Mouse (Mus musculus): Measurements from ENCODE around the gene Ppp1r13b.

Gene Ppp1r13b

GRCm38 (mm10) chr12:111916514-111917217 is 8.8 kb upstream of the Ppp1r13b start:
- DNase-seq (ENCODE audit: low read depth, low spot score), result no peak

DNA sequence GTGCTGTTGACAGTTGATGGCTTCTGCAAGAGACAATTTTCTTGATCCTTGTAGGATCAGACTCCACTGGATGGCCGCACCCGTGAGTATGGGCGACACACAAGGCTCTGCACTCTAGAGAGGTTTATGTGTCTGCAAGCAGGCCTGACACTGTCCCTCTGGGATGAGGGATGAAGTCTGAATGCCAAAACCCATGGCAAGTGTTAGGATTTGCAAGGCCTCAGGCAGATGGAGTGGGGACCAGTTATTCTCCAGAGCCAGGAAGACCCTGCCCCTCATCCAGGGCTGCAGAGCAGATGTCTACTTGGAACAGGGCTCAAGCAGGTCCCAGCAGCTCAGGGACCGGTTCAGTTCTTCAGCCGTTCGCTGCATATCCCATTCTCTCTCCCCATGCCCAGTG is 7.9 kb upstream of the Ppp1r13b start:
- DNase-seq (ENCODE audit: low read depth, low spot score), result no peak

GRCm38 (mm10) chr12:111914031-111914430 is 6.1 kb upstream of the Ppp1r13b start:
- no peak for DNase-seq (ENCODE audit: low read depth, low spot score)

DNA sequence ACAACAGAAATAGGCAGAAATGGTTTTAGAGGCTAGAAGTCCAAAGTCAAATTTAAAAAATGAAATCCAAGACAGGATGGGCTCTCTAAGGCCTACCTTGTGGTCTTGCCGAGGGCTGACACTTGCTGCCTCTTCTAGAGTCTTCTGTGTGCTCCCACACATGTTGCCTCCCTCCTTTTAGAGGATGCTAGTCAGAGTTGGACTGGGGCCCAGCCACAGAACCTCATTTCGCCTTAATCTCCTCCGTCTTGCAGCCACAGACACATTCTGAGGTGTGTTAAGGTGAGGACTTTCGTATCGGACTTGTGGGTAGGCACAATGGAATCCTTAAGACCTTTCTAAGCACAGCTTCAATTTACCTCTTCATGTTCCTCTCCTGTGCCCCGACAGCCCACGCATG is 4.9 kb upstream of the Ppp1r13b start:
- DNase-seq (ENCODE audit: low read depth, low spot score), result no peak

GRCm38 (mm10) chr12:111911796-111912195 is 3.9 kb upstream of the Ppp1r13b start:
- no peak for DNase-seq (ENCODE audit: low read depth, low spot score)

DNA sequence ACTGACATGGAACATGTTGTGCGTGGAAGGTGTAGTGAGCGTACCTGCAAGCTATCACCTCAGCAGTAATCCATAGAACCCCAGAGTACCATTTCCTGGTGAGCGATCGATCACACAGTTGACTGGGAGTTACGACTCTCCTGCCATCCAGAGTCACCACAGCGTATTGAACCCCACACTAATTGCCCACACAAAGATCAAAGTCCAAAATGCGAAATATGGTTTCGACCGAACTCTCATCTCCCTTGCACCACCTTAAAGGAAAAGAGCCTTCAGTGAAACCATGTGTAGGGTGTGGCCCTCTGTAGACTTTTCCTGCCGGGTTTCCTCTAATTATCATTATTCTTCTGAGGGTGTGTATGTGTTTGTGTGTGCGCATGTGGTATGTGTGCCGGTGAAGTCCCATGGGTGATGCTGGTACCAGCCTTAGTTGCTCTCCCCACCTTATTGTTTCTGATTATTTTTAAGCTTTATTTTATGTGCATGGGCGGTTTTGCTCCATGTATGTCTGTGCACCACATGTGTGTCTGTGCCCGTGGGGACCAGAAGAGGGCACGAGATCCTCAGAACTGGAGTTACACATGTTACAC is 3.4 kb upstream of the Ppp1r13b start:
- no peak for DNase-seq (ENCODE audit: low read depth, low spot score)

- no peak for DNase-seq (ENCODE audit: low read depth, low spot score)
These were observed 1.2 kb upstream of the Ppp1r13b start for GRCm38 (mm10) chr12:111908997-111909550.

DNA sequence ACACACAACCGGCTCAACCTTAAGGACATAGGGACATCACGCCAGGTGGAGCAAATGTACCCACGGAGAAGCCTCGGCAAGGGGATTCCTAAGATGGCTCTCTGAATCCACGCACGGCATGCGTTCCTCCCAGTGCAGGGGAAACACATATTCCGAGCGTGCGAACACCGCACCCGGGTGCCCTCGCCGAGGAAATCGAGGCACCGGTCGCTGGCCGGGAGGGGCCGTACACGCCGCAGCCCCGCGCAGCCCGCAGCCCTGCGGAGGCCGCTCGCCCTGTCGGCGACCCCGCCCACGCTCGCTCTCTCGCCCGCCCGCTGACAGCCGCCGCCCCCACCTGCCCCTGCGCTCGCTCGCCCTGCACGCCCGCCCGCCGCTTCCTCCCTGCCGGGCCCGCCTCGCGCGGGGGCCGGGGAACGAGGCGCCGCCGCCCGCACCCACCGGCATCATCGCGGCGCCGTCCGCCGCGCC is 454 bp downstream of the Ppp1r13b start:
- no peak for DNase-seq (ENCODE audit: low read depth, low spot score)

- no peak for DNase-seq (ENCODE audit: low read depth, low spot score)
These were observed 1.5 kb downstream of the Ppp1r13b start for GRCm38 (mm10) chr12:111906309-111906875.

DNA sequence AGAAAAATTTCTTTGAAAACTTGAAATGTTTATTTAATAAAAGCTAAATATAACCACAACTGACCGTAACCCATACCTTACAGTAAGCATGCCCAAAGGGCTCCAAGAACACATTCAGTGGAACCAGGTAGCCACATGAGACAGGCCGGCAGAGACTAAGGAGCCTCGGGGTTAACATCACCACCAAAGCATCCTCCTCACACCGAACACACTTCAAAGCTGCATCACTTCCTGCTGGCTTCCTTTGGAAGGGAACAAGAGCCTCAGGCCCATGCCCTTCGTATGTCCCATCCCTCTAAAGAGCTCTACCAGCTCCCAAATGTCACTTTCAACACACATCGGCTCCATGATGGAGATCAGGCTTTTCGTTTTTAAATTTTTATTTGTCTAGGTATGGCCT is 5.4 kb downstream of the Ppp1r13b start:
- no peak for DNase-seq (ENCODE audit: low read depth, low spot score)

GRCm38 (mm10) chr12:111901105-111901875 is 6.6 kb downstream of the Ppp1r13b start:
- peak; percentile 81 for DNase-seq (ENCODE audit: low read depth, low spot score)

- no peak for DNase-seq (ENCODE audit: low read depth, low spot score)
These were observed 8.3 kb downstream of the Ppp1r13b start for GRCm38 (mm10) chr12:111899646-111900045.

GRCm38 (mm10) chr12:111898686-111899085 is 9.2 kb downstream of the Ppp1r13b start:
- no peak for DNase-seq (ENCODE audit: low read depth, low spot score)

DNA sequence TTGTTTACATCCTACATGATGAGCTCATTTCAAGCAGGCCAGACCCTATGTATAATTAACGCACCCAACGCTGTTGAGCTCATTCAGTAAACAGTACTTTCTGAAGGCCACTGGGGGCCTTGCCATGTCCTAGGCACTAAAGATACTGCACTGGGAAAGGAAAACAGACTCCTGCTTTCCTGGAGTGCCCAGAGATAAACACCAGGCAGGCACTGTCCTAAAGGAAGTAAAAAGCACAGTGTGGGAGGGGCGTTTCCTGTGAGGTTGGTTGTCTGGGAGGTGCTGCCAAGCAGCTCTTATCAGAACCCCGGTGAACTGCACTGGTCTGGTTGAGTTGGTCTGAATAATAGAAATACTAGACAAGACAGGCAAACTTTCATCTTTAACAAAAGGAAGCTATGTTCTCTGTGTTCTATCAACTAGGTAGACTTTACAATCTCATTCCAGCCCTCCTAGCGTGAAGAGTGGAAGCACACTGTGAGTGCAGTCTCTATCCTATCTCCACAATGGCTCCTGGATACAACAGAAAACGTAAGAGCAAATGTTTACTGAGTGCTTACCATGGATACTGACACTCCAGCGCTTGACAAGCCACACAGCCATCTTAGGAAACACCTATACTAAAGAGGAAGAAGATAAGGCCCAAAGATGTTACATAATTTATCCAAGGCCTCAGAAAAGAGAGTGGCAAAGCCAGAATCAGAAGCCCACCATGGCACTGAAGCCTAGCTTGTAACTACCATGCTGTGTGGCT is 10.8 kb downstream of the Ppp1r13b start:
- DNase-seq (ENCODE audit: low read depth, low spot score), result no peak

GRCm38 (mm10) chr12:111894082-111894481 is 13.8 kb downstream of the Ppp1r13b start:
- DNase-seq (ENCODE audit: low read depth, low spot score), result no peak

GRCm38 (mm10) chr12:111892981-111893380 is 14.9 kb downstream of the Ppp1r13b start:
- no peak for DNase-seq (ENCODE audit: low read depth, low spot score)

DNA sequence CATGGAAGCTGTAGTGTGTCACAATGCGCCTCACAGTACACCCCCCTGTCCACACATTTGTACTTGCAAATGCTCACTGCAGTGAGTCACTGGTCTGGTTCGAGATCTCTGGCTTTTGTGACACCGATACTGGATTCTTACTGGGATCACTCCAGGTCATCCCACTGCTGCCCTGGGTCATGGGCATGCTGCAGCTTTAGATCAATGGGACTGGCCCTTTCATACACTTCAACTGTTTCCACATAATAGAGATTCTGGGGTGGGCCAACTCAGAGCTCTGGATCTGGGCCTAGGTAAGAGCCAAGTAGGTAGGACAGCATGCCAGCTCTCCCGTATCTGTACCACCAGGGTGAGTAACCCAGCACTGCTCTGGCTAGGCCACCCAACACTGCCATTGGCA is 16.1 kb downstream of the Ppp1r13b start:
- no peak for DNase-seq (ENCODE audit: low read depth, low spot score)

- no peak for DNase-seq (ENCODE audit: low read depth, low spot score)
These were observed 18.7 kb downstream of the Ppp1r13b start for GRCm38 (mm10) chr12:111889251-111889650.

DNA sequence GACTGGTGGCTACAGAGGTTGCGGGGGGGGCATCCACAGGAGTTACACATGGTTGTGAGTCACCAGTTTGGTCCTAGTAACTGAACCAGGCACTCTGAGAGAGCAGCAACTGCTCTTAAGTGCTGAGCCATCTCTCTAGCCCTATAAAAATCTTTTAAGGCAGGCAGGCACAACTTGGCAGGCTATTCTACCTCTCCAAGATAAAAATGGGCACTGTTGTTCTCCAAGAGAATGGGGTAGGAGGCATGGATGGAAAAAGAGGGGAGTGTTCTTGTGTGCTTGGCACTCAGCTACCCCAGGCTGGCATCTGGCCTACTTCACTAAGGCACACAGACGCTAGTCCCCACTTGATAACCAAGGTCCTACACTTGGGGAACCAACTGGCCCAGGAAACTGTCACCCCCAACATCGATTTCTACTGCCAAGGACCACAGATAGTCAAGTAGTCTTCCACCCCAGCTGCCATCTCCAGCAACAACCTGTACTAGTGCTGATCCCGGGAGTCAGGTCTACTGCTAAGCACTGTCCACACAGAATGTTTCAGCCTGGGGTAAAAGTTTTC is 19.5 kb downstream of the Ppp1r13b start:
- DNase-seq (ENCODE audit: low read depth, low spot score), result peak; percentile 67

DNA sequence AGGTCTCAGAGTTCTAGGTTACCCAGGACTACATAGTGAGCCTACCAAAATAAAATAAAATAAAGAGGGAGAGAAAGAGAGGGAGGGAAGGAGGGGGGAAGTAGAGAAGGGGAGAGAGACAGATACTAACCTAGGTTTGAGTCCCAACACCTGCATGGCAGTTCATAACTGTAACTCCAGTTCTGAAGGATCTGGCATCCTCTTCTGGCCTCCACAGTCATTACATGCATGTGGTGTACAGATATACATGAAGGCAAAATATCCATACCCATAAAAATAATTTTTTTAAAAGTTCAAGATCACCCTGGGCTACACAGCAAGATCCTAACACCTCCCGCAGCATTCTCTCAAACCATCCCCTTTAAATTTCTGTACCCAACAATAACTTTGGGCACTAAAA is 20.9 kb downstream of the Ppp1r13b start:
- DNase-seq (ENCODE audit: low read depth, low spot score), result no peak

- no peak for DNase-seq (ENCODE audit: low read depth, low spot score)
These were observed 25.1 kb downstream of the Ppp1r13b start for GRCm38 (mm10) chr12:111882852-111883251.
